In the genomic region with DNA sequence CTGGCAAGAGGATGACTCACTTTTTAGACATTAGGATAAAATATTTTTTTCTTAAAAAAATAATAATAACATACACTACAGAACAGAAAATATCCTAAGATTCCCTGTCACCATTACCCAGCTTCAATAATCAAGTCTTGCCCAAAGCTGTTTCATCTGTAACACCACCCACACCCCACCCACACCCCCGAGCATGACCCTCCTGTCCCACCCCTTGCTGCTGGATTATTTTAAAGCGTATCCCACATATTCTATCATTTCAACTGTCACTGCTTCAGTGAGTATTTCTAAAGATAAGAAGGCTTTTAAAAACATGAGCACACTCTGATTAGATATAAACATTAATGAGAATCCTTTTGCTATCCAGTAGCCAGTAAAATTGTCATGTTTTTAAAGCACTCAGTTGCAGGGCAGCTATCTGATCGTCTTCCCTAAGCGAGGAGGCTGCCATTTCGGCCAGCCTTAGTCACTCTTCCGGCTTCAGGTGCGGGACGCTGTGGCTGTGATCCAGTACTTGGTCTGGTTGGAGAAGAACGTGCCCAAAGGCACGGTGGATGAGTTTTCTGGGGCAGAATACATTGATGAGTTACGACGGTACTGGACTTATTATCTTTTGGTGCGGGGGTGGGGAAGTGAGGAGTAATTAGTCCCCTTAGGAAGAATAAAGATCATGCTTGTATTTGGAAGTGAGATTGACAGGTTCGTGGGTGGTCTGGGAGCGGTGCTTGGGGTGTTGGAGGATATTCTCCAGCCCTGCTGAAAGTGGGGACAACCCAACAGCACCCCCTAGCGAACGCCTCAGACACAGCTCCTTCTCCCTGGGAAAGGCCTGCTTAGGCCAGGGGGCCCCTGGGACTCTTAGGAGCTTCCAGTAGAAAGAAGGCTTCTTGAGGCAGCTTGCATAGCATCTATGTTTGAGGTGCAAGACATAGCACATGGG, we compare ENCODE assay signal across 8 mouse cellular contexts. TPM values are rescaled to one million over a fixed set of nuclear protein-coding genes. Genes with fewer than 3 reads are reported as not detected.
DNase-seq lines count a peak whose midpoint lies in the region; ATAC-seq and TF ChIP-seq lines count a peak whose summit lies in the region.

No protein-coding gene starts in this region.

- no peak overlapping the region for H3K4me3 ChIP-seq in hindbrain, postnatal 0 days (ENCODE audit: low read length)

- DNase-seq in layer of hippocampus, adult 11-12 months (ENCODE audit: low spot score), result peak; percentile 53
- no peak for DNase-seq in layer of hippocampus, adult 9-11 months
- DNase-seq in cerebellum, postnatal 4 days (ENCODE audit: low spot score in 2 of 2), result peak; percentile 26 to 55
- DNase-seq in gastrocnemius, postnatal 10 days, result peak; percentile 70
- peak; percentile 52 for DNase-seq in hindbrain, postnatal 0 days (ENCODE audit: low spot score)
- DNase-seq in left cerebral cortex, postnatal 14 days (ENCODE audit: low spot score in 2 of 2), result peak; percentile 20 to 46
- peak; percentile 66 for DNase-seq in mesoderm, embryonic 11.5 days (ENCODE audit: low read depth, low spot score)
- DNase-seq in spleen, adult 18-20 months, result peak; percentile 45 to 65

- no peak overlapping the region for H3K27ac ChIP-seq in hindbrain, postnatal 0 days

- H3K36me3 ChIP-seq in hindbrain, postnatal 0 days (ENCODE audit: insufficient read depth, low read length), result no peaks in the 10 kb centered on the region

- WGBS in hindbrain, postnatal 0 days, result 37% methylated on average over 17 of the region's 17 CpGs

- TF ChIP-seq CTCF in hindbrain, postnatal 0 days (IDR thresholded peaks at IDR 0.05; ENCODE audit: low read depth), result peak; percentile 61

- intact Hi-C loops in left cerebral cortex, postnatal 14 days (cut with DNase I), result loop anchor here (2.0 kb wide), 1 partner anchor 102 kb away; no protein-coding TSS in a partner anchor

- no peak overlapping the region for H3K9ac ChIP-seq in hindbrain, postnatal 0 days (replicated peaks; ENCODE audit: low read length)

- H3K4me1 ChIP-seq in hindbrain, postnatal 0 days (ENCODE audit: insufficient read depth, low read length), result no peaks in the 10 kb centered on the region

- H3K9me3 ChIP-seq in hindbrain, postnatal 0 days (ENCODE audit: low read length), result no peaks in the 10 kb centered on the region

- H3K27me3 ChIP-seq in hindbrain, postnatal 0 days (ENCODE audit: insufficient read depth, low read length), result no peaks in the 10 kb centered on the region

- peak overlapping the region; percentile 30 for H3K4me2 ChIP-seq in hindbrain, postnatal 0 days (ENCODE audit: low read depth, low read length)

- 0 out of 2 replicates have a peak, but pooled peaks have one; percentile 53 for ATAC-seq in hindbrain, postnatal 0 days

RNA-seq across cellular contexts. Expression of gene Xpnpep2, which starts 15.9 kb away (rescaled TPM):
- 1 to 10 TPM; 2.2 to 3.2 TPM for total RNA-seq in gastrocnemius, postnatal 10 days (2021)
- 6.8 TPM in 1 of 2 replicates, not detected in the other for total RNA-seq in hindbrain, postnatal 0 days (2014; rRNA removed)
- 0.51 and 1.0 TPM in 2 replicates for polyA plus RNA-seq in hindbrain, postnatal 0 days (2015; fragmentation: Nextera tagmentation; extraction: Ambion mirVana)
- total RNA-seq in left cerebral cortex, postnatal 14 days (2021), result under 1 TPM; 0.40 to 0.48 TPM

RNA-seq across cellular contexts. Expression of gene Sash3, which starts 21.8 kb away (rescaled TPM):
- total RNA-seq in gastrocnemius, postnatal 10 days (2021), result 1 to 10 TPM in 1 of 2 experiments, under 1 TPM in 1; 0.82 to 1.2 TPM
- total RNA-seq in hindbrain, postnatal 0 days (2014; rRNA removed), result 0.86 and 1.5 TPM in 2 replicates
- polyA plus RNA-seq in hindbrain, postnatal 0 days (2015; fragmentation: Nextera tagmentation; extraction: Ambion mirVana), result 0.81 and 1.1 TPM in 2 replicates
- 1 to 10 TPM; 1.5 to 1.8 TPM for total RNA-seq in left cerebral cortex, postnatal 14 days (2021)
